8 mouse cellular contexts compared by ENCODE assay signal in the genomic region with DNA sequence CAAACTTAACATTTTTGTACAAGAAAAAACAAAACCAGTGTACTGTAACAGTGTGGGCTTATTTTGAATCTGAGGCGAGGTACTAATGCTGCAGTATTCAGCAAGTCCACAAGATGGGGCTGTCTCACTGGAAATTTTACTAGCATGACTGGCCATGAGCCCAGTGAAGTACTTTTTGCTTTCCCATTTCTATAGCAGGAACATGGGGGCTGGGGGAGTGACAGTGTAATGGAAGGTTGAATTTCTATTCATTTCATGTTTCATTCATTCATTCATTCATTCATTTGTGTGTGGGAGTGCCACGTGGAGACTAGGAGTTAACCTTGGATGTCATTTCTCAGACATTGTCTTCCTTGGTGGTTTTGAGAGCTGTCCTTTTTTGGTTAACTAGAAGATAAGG. TPM values are rescaled to one million over a fixed set of nuclear protein-coding genes. Genes with fewer than 3 reads are reported as not detected.
DNase-seq lines count a peak whose midpoint lies in the region; ATAC-seq and TF ChIP-seq lines count a peak whose summit lies in the region.

No protein-coding gene starts in this region.

- H3K9ac ChIP-seq in forebrain, embryonic 15.5 days (replicated peaks) = no peak overlapping the region
- no peak overlapping the region for H3K9ac ChIP-seq in neural tube, embryonic 13.5 days

- ATAC-seq in G1E (ENCODE audit: extremely low read depth, insufficient number of reproducible peaks, low FRiP score, poor library complexity, severe bottlenecking) = no peak
- ATAC-seq in forebrain, embryonic 15.5 days (replicated peaks) = peak; percentile 44
- peak; percentile 64; the same call in 1 of the 2 replicates for ATAC-seq in neural tube, embryonic 13.5 days (ENCODE audit: low read depth)

- H3K4me2 ChIP-seq in forebrain, embryonic 15.5 days (replicated peaks) = no peak overlapping the region
- H3K4me2 ChIP-seq in neural tube, embryonic 13.5 days = no peak overlapping the region

- DNase-seq in A20 (ENCODE audit: low read depth, low spot score) (peak; percentile 54), G1E (ENCODE audit: low spot score) (peak; percentile 13)
- peak; percentile 19 for DNase-seq in cerebellum, adult 11-12 months
- DNase-seq in hindlimb bud, embryonic 11.5 days (ENCODE audit: extremely low spot score, low read depth, low spot score) = peak; percentile 20
- DNase-seq in left cerebral cortex, postnatal 4 days = peak; percentile 59
- DNase-seq in yolk sac, embryonic 10.5 days (ENCODE audit: low spot score) = no peak

- H3K4me1 ChIP-seq in G1E (ENCODE audit: insufficient read depth, low read depth, low read length) = no peaks in the 10 kb centered on the region
- H3K4me1 ChIP-seq in forebrain, embryonic 15.5 days = peaks cover 4% of the 10 kb centered on the region
- H3K4me1 ChIP-seq in neural tube, embryonic 13.5 days (replicated peaks) = no peaks in the 10 kb centered on the region

- H3K27ac ChIP-seq in forebrain, embryonic 15.5 days (replicated peaks) = no peak overlapping the region
- no peak overlapping the region for H3K27ac ChIP-seq in neural tube, embryonic 13.5 days (replicated peaks)

- 24% methylated on average over 2 of the region's 2 CpGs for WGBS in forebrain, embryonic 15.5 days
- WGBS in neural tube, embryonic 13.5 days = 20% methylated on average over 2 of the region's 2 CpGs

- peak; percentile 57 for TF ChIP-seq CTCF in G1E (IDR thresholded peaks at IDR 0.05; ENCODE audit: low read depth, low read length)

- H3K36me3 ChIP-seq in G1E (replicated peaks) = peaks cover 76% of the 10 kb centered on the region
- peaks cover 39% of the 10 kb centered on the region for H3K36me3 ChIP-seq in forebrain, embryonic 15.5 days
- H3K36me3 ChIP-seq in neural tube, embryonic 13.5 days = peaks cover 42% of the 10 kb centered on the region

- no peak overlapping the region for H3K4me3 ChIP-seq in G1E (ENCODE audit: low read depth, low read length)
- no peak overlapping the region for H3K4me3 ChIP-seq in forebrain, embryonic 15.5 days
- no peak overlapping the region for H3K4me3 ChIP-seq in neural tube, embryonic 13.5 days

- no peaks in the 10 kb centered on the region for H3K9me3 ChIP-seq in G1E (replicated peaks)
- no peaks in the 10 kb centered on the region for H3K9me3 ChIP-seq in forebrain, embryonic 15.5 days
- H3K9me3 ChIP-seq in neural tube, embryonic 13.5 days = no peaks in the 10 kb centered on the region

- no peaks in the 10 kb centered on the region for H3K27me3 ChIP-seq in G1E (ENCODE audit: insufficient read depth, low read length)
- no peaks in the 10 kb centered on the region for H3K27me3 ChIP-seq in forebrain, embryonic 15.5 days
- H3K27me3 ChIP-seq in neural tube, embryonic 13.5 days = no peaks in the 10 kb centered on the region

- intact Hi-C loops in left cerebral cortex, postnatal 4 days (cut with DNase I) = loop anchor here (10.0 kb wide), 1 partner anchor 1047 kb away; no protein-coding TSS in a partner anchor

RNA-seq across cellular contexts. Expression of a gene that starts 52.7 kb away (rescaled TPM):
- total RNA-seq in G1E (2014; fragmentation: Nextera tagmentation) (75.4 and 79.5 TPM in 2 replicates), G1E (2017) (69.4 and 88.5 TPM in 2 replicates)
- 38.6 and 42.4 TPM in 2 replicates for polyA plus RNA-seq in G1E (2012)
- polyA plus RNA-seq in forebrain, embryonic 15.5 days (2015; fragmentation: Nextera tagmentation; extraction: Ambion mirVana) = 141 and 143 TPM in 2 replicates
- total RNA-seq in left cerebral cortex, postnatal 4 days (2021) = 100 to 1,000 TPM; 426 to 438 TPM
- 108 and 113 TPM in 2 replicates for polyA plus RNA-seq in neural tube, embryonic 13.5 days (2015; fragmentation: Nextera tagmentation; extraction: Ambion mirVana)
